Mouse (Mus musculus) midbrain, postnatal 0 days (tissue): ENCODE results near the gene Efl1. TPM values are rescaled to one million over a fixed set of nuclear protein-coding genes. Genes with fewer than 3 reads are reported as not detected.

ENCODE experiments used
- ATAC-seq: fragments of 200-750 bp; cut with Nextera tagmentation; 2 replicates; pipeline ENCODE4 v1.8.0; 2017; ENCODE audit warnings: moderate number of reproducible peaks, mild to moderate bottlenecking, moderate TSS enrichment, moderate library complexity; ENCODE audit not compliant: low FRiP score
- DNase-seq: peaks from one replicate; pipeline ENCODE4 v3.0.0-alpha.2; 2015; ENCODE audit warnings: low spot score
- H3K27ac ChIP-seq: fragments of 300-500 bp; sonication (generic); 2 replicates; pipeline ENCODE4 v1.5.1; 2014; ENCODE audit warnings: low read depth, mild to moderate bottlenecking, low read length, mixed read lengths
- H3K27me3 ChIP-seq: fragments of 300-500 bp; sonication (generic); 2 replicates; pipeline ENCODE4 v1.6.1; 2014; ENCODE audit warnings: low read length, control low read depth, mixed read lengths; ENCODE audit not compliant: insufficient read depth
- H3K36me3 ChIP-seq: fragments of 300-500 bp; sonication (generic); 2 replicates; pipeline ENCODE4 v1.6.1; 2014; ENCODE audit warnings: low read length, control low read depth, mixed read lengths; ENCODE audit not compliant: insufficient read depth
- H3K4me1 ChIP-seq: fragments of 300-500 bp; sonication (generic); 2 replicates; pipeline ENCODE4 v1.6.1; 2014; ENCODE audit warnings: mild to moderate bottlenecking, control low read depth, antibody characterized with exemption, low read length, mixed read lengths; ENCODE audit not compliant: insufficient read depth
- H3K4me2 ChIP-seq: fragments of 300-500 bp; sonication (generic); 2 replicates; pipeline ENCODE4 v1.6.1; 2014; ENCODE audit warnings: low read depth, mild to moderate bottlenecking, low read length, mixed read lengths; ENCODE audit not compliant: poor library complexity, severe bottlenecking
- H3K4me3 ChIP-seq: fragments of 300-500 bp; sonication (generic); 2 replicates; pipeline ENCODE4 v1.5.1; 2014; ENCODE audit warnings: low read depth, mild to moderate bottlenecking, low read length, moderate library complexity
- H3K9ac ChIP-seq: fragments of 300-500 bp; sonication (generic); replicated peaks from 2 replicates; pipeline ENCODE4 v1.6.1; 2014; ENCODE audit warnings: mild to moderate bottlenecking, low read length, moderate library complexity, mixed read lengths; ENCODE audit not compliant: poor library complexity, severe bottlenecking
- H3K9me3 ChIP-seq: fragments of 300-500 bp; sonication (generic); 2 replicates; pipeline ENCODE4 v1.6.1; 2016; ENCODE audit warnings: low read length, control low read depth
- CTCF ChIP-seq: IDR thresholded peaks from 2 replicates; pipeline ENCODE4 v1.5.1; 2016; ENCODE audit warnings: antibody characterized with exemption, mild to moderate bottlenecking
- WGBS: fragments of 180-500 bp; shearing (Covaris S2); extraction: QIAGEN DNeasy Blood & Tissue Kit; methylation state at CpG from one replicate; pipeline ENCODE4 v1.1.7; 2014; 5-methylcytosine and 5-hydroxymethylcytosine counted together
- polyA plus RNA-seq: library from polyadenylated mRNA; unstranded; fragments of >200 nt; fragmentation: Nextera tagmentation; extraction: Ambion mirVana; gene quantifications from 2 replicates; pipeline ENCODE4 v1.2.1, GENCODE M21; 2015
- total RNA-seq: library from RNA; depleted of rRNA; stranded (reverse); fragments of >200 nt; gene quantifications from 2 replicates; pipeline ENCODE4 v1.2.3, GENCODE M21; 2014

Efl1 gene
- total and polyA plus RNA-seq, 2 experiments from 2014 or later = 10.2 to 17.5 TPM

DNA sequence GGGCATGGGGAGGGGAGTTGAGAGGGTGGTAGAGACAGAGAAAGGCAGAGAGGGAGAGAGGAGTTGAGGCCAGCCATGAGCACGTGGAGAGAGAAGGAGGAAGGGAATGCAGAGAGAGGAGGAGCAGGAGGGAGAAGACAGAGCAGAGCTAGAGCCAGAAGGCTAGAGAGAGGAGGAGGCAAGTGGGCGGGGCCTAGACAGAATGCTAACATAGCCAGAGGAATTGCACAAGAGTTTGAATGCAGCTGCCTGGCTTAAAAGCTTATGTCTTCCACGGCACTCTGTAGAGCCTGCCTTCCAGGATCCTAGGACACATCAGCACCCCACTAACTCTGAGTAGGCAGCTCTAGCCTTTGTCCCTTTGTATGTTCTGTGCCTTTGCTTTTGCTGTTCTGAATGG lies 40.3 kb downstream of the Efl1 start:
- ATAC-seq (no peak), DNase-seq (peak; percentile 10)
- WGBS = 37% methylated on average over 3 of the region's 3 CpGs
- Histone ChIP-seq H3K9me3 (no peaks in the 10 kb centered on the region), H3K9ac (no peak overlapping the region), H3K27ac (no peak overlapping the region), H3K4me1 (no peaks in the 10 kb centered on the region), H3K4me2 (no peak overlapping the region), H3K27me3 (no peaks in the 10 kb centered on the region), H3K36me3 (peaks cover 26% of the 10 kb centered on the region), H3K4me3 (no peak overlapping the region)
- TF ChIP-seq CTCF = no peak

DNA sequence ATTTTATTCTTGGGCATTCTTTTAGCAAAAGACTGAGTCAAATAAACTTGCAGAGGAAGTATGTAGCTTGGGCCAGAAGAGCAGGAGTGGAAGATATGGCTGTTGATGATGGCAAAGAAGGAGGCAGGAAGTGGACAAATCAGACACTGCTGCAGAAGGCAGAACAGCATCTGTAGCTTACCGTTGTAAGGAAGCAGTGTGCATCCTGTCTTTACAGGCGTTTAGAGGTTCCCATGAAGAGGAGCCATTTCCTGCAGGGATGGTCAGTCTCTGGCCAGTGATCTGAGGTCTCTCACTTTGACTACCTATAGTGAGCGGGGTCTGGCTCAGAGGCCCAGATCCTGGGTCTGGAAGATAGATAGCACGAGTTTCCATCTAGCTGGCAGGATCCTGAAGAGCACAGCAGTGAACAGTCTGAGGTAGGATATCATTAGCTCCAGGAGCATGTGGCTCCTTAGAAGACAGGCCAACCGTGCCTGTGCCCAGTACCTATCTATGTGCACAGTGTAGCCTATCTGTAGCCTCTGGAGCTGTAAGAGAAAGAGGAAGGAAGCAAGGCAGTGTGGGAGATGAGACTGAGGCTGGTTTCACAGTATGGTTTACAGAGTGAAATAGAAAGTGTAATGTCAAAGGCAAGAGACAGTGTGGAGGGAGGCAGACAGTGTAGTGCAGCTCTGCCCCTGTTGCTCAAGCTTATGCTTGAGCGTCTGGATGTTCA lies 42.8 kb downstream of the Efl1 start:
- Histone ChIP-seq H3K4me1 (no peaks in the 10 kb centered on the region), H3K27me3 (no peaks in the 10 kb centered on the region), H3K4me2 (no peak overlapping the region), H3K36me3 (peaks cover 22% of the 10 kb centered on the region), H3K27ac (no peak overlapping the region), H3K4me3 (no peak overlapping the region), H3K9me3 (no peaks in the 10 kb centered on the region), H3K9ac (no peak overlapping the region)
- no peak for DNase-seq
- ATAC-seq = no peak
- TF ChIP-seq CTCF = no peak
- 93% methylated on average over 6 of the region's 6 CpGs for WGBS

- no peak overlapping the region for H3K27ac ChIP-seq
- WGBS = 73% methylated on average over 8 of the region's 8 CpGs
These were observed 49.3 kb downstream of the Efl1 start for GRCm38 (mm10) chr7:82697668-82698067.

DNA sequence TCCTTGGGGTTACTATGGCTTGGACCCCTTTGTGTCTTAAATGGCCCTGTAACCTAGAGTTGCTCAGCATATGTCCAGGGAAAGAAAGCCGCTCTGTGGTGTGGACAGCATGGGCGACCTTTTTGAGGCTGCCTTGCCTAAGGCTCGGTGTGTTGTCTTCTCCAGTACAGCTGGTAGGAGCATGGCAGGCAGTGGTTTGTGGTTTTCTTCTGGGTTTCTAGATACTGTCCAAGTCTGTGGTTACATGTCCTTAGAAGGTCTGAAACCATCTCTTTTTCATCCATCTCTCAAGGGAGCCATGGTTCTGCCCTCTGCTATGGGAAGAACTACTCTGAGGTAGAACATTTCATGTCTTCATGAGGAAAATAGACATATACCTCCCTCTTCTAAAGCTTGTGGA lies 50.6 kb downstream of the Efl1 start:
- Histone ChIP-seq H3K4me3 (no peak overlapping the region), H3K36me3 (peaks cover 18% of the 10 kb centered on the region), H3K9ac (no peak overlapping the region), H3K9me3 (no peaks in the 10 kb centered on the region), H3K27ac (no peak overlapping the region), H3K4me1 (no peaks in the 10 kb centered on the region), H3K27me3 (no peaks in the 10 kb centered on the region), H3K4me2 (no peak overlapping the region)
- ATAC-seq (no peak), DNase-seq (no peak)
- no peak for TF ChIP-seq CTCF
- 95% methylated on average over 3 of the region's 3 CpGs for WGBS

More at GRCm38 (mm10) chr7:82697668-82698067, 49.3 kb downstream of the Efl1 start:
- Histone ChIP-seq H3K4me1 (no peaks in the 10 kb centered on the region), H3K27me3 (no peaks in the 10 kb centered on the region), H3K9ac (no peak overlapping the region), H3K4me3 (no peak overlapping the region), H3K4me2 (no peak overlapping the region), H3K9me3 (no peaks in the 10 kb centered on the region), H3K36me3 (peaks cover 26% of the 10 kb centered on the region)
- ATAC-seq (no peak), DNase-seq (no peak)
- TF ChIP-seq CTCF = no peak

- Histone ChIP-seq H3K4me1 (no peaks in the 10 kb centered on the region), H3K4me3 (no peak overlapping the region), H3K27ac (no peak overlapping the region), H3K9ac (no peak overlapping the region), H3K9me3 (no peaks in the 10 kb centered on the region), H3K36me3 (peaks cover 9% of the 10 kb centered on the region), H3K4me2 (no peak overlapping the region), H3K27me3 (no peaks in the 10 kb centered on the region)
- TF ChIP-seq CTCF = no peak
- DNase-seq (no peak), ATAC-seq (no peak)
- WGBS = 66% methylated on average over 5 of the region's 5 CpGs
These were observed 54.2 kb downstream of the Efl1 start for GRCm38 (mm10) chr7:82702384-82703343.

- no peak overlapping the region for H3K9ac ChIP-seq
- H3K36me3 ChIP-seq = no peaks in the 10 kb centered on the region
- H3K4me2 ChIP-seq = no peak overlapping the region
- no peaks in the 10 kb centered on the region for H3K27me3 ChIP-seq
- WGBS = 96% methylated on average over 4 of the region's 4 CpGs
- ATAC-seq = no peak
- H3K9me3 ChIP-seq = no peaks in the 10 kb centered on the region
- no peaks in the 10 kb centered on the region for H3K4me1 ChIP-seq
- H3K27ac ChIP-seq = no peak overlapping the region
- no peak for DNase-seq
- no peak for TF ChIP-seq CTCF
- no peak overlapping the region for H3K4me3 ChIP-seq
These were observed 60.8 kb downstream of the Efl1 start for GRCm38 (mm10) chr7:82709172-82709571.
